Mouse (Mus musculus) midbrain, embryonic 10.5 days (tissue): Measurements from ENCODE around the gene Alyref. TPM values are rescaled to one million over a fixed set of nuclear protein-coding genes. Genes with fewer than 3 reads are reported as not detected.
"Not testable (repeated sequence)": the region's sequence is repeated elsewhere in the genome, so short reads cannot be mapped to it uniquely, and the experiment has no call there.

Source experiments
- DNase-seq: peaks from one replicate; pipeline ENCODE4 v3.0.0-alpha.2; 2017; ENCODE audit warnings: low spot score
- H3K27ac ChIP-seq: fragments of 300-500 bp; sonication (generic); replicated peaks from 2 replicates; pipeline ENCODE4 v1.5.1; 2016; ENCODE audit warnings: mild to moderate bottlenecking
- H3K27me3 ChIP-seq: fragments of 300-500 bp; sonication (generic); 2 replicates; pipeline ENCODE4 v1.6.1; 2016; ENCODE audit warnings: low read depth, mild to moderate bottlenecking; ENCODE audit not compliant: poor library complexity, severe bottlenecking
- H3K36me3 ChIP-seq: fragments of 300-500 bp; sonication (generic); 2 replicates; pipeline ENCODE4 v1.6.1; 2016; ENCODE audit warnings: mild to moderate bottlenecking, moderate library complexity
- H3K4me1 ChIP-seq: fragments of 300-500 bp; sonication (generic); 2 replicates; pipeline ENCODE4 v1.6.1; 2016
- H3K4me3 ChIP-seq: fragments of 300-500 bp; sonication (generic); 2 replicates; pipeline ENCODE4 v1.5.1; 2016; ENCODE audit warnings: mild to moderate bottlenecking, moderate library complexity
- H3K9me3 ChIP-seq: fragments of 300-500 bp; sonication (generic); replicated peaks from 2 replicates; pipeline ENCODE4 v1.6.1; 2016; ENCODE audit warnings: mild to moderate bottlenecking
- WGBS: fragments of 180-500 bp; shearing (Covaris S2); methylation state at CpG from one replicate; pipeline ENCODE4 v1.1.7; 2016; 5-methylcytosine and 5-hydroxymethylcytosine counted together
- polyA plus RNA-seq: library from polyadenylated mRNA; unstranded; fragments of >200 nt; fragmentation: Nextera tagmentation; extraction: Ambion mirVana; gene quantifications from 2 replicates; pipeline ENCODE4 v1.2.1, GENCODE M21; 2016

Alyref gene
- polyA plus RNA-seq, 1 experiment from 2014 or later: 647 TPM

DNA sequence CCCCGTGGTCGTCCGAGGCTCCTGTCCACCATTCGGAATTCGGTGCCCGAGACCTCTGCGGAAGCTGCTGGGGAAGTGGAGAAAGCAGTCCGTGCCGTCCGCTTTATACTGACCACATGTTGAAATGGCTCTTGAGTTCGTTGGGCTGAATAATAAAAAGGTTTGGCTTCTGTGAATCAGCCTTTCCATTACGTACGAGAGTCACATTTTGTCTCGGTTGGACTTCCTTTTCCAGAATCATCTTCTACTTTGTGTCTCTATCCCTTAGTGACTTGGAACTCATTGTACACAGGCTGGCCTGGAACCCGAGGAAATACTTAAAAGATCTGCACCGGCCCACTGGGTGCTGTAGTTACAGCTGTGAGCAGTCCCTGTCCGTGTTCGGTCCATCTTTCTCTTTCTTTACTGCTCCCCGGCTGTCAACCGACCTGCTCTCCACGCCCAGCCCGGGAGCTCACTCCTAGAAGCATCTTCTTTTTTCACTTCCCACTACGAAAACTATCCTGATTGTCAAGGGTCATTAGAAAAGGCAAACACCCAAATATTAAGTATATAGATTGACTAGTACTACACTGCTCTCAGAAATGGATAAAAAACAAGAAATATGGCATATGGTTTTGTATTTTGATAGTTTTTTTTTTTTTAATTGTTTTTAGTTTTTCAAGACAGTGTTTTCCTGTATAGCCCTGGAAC, 24.4 kb downstream of the Alyref start:
- H3K27ac ChIP-seq: peak overlapping the region; percentile 97
- DNase-seq: no peak
- H3K4me3 ChIP-seq: peak overlapping the region; percentile 87
- H3K36me3 ChIP-seq: peaks cover 54% of the 10 kb centered on the region
- H3K9me3 ChIP-seq: no peaks in the 10 kb centered on the region
- H3K4me1 ChIP-seq: peaks cover 34% of the 10 kb centered on the region
- H3K27me3 ChIP-seq: no peaks in the 10 kb centered on the region
- WGBS: 1% methylated on average over 23 of the region's 23 CpGs

DNA sequence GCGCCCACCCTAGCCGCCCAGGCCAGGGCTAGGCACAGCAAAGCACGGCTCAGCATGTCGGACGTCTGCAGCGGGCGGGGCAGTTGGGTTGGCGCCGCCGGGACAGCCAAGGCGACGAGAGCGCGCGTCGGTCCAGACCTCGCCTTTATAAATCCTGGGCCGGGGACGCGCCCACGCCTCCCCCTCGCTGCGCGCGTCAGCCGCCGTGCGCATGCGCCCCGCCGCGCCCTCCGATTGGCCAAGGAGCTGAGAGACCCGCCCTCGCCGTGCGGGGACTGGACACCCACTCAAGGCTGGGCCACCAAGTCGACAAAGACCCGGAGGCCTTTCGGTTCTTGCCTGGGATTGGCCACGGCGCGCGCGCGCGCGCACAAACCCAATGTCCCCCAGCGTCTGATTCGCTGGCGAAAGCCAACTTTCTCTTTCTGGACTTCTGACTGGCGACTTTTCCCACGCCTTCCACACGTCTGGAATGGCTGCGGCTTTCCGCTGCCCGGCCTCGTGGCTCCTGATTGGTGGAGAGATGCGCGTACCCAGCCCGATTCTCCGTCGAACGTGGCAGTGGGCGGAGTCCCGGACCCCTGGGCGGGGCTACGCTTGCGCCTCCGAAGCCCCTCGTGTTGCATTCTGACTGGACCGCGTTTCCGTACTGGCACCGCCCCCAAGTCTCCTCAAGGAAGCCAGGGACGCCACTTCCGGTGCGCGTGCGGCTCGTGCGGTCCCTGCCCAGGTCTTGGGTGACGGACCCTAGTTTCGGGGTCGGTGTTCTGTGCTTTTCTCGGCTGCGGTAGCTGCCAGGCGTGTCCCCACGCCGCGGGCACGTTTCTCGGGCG, 25.2 kb downstream of the Alyref start, which contains the start of gene P4hb:
P4hb (minus strand) TSS at position 502 of the 833 bp plus-strand sequence.
- Histone ChIP-seq H3K4me3 (peak within 1 kb of the TSS; percentile 87), H3K4me1 (peaks cover 26% of the 10 kb centered on the region), H3K36me3 (peaks cover 54% of the 10 kb centered on the region), H3K9me3 (no peaks in the 10 kb centered on the region), H3K27ac (peak within 1 kb of the TSS; percentile 97), H3K27me3 (no peaks in the 10 kb centered on the region)
- WGBS: under 1% methylated on average over 94 of the region's 94 CpGs
- peak; percentile 100 for DNase-seq

DNA sequence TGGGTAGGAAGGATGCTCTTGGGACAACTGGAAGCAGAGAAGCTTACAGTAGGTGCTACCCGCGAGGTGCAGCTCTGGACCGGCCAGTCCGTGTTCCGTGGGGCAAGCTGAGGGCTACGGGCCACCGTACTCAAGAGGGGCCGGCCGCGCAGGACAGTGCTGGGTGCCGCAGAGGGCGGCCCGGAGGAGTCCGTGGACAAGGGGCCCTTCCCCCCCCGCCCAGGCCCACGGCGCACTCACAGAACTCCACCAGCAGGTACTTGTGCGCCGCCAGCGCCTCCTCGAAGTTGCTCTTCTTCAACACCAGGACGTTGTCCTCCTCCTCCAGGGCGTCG, 25.8 kb downstream of the Alyref start:
- no peak for DNase-seq
- Histone ChIP-seq H3K9me3 (no peaks in the 10 kb centered on the region), H3K27ac (peak overlapping the region; percentile 97), H3K4me1 (peaks cover 26% of the 10 kb centered on the region), H3K27me3 (no peaks in the 10 kb centered on the region), H3K4me3 (peak overlapping the region; percentile 87), H3K36me3 (peaks cover 54% of the 10 kb centered on the region)
- WGBS: 0% methylated on average over 24 of the region's 24 CpGs

DNA sequence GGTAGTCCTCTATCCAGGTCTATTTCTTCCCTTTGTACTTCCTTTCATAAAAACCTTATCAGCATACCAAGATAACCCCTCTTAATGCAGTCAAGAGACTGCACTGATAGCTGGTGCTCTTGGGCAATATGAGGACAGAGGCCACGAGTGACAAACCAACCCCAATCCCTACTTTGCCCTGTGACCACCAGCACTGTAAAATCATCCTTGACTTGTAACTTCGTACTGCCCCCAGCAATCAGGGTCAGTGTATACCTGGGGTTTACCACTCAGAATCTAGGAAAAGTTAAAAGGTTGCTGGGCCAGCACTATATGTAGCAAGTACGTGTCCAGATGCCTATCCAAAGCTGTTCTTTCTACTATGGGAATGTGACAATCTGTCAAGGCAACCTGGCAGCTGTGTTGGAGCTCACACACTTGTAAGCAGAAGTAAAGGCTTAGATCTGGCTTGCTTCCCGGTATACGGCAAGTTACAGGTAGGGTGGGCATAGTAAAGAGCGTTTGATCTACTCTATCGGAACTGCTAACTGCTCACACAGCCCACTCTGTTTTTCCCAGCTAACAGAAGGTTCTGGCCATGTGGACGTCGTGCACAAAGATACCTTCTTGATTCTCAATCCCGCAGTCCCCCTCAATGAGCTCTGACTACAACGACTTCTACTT, 26.3 kb downstream of the Alyref start:
- no peaks in the 10 kb centered on the region for H3K27me3 ChIP-seq
- 19% methylated on average over 11 of the region's 11 CpGs for WGBS
- H3K27ac ChIP-seq: peak overlapping the region; percentile 97
- H3K9me3 ChIP-seq: no peaks in the 10 kb centered on the region
- H3K36me3 ChIP-seq: peaks cover 54% of the 10 kb centered on the region
- peak overlapping the region; percentile 87 for H3K4me3 ChIP-seq
- H3K4me1 ChIP-seq: peaks cover 26% of the 10 kb centered on the region
- no peak for DNase-seq

DNA sequence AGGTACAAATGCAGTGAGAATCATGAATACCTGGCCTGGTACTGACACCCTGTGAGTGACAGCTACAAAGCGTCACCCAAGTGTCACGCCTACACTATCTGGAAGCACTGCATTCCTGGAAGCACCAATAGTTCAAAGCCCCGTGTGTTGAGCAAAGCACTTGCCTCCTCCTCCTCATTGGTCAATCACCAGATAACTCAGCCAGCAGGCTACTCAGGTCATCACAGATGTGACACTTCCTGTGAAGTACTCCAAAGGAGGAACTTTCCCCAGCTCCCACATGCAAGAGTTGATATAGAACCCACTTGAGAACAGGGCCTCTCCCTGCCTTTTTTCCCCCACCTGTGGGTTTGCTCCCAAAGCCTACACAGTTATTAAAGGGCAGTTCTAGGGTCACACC, 27.0 kb downstream of the Alyref start:
- Histone ChIP-seq H3K27me3 (no peaks in the 10 kb centered on the region), H3K9me3 (no peaks in the 10 kb centered on the region), H3K36me3 (peaks cover 56% of the 10 kb centered on the region), H3K27ac (no peak overlapping the region), H3K4me1 (peaks cover 26% of the 10 kb centered on the region), H3K4me3 (peak overlapping the region; percentile 87)
- DNase-seq: no peak
- 90% methylated on average over 3 of the region's 3 CpGs for WGBS

DNA sequence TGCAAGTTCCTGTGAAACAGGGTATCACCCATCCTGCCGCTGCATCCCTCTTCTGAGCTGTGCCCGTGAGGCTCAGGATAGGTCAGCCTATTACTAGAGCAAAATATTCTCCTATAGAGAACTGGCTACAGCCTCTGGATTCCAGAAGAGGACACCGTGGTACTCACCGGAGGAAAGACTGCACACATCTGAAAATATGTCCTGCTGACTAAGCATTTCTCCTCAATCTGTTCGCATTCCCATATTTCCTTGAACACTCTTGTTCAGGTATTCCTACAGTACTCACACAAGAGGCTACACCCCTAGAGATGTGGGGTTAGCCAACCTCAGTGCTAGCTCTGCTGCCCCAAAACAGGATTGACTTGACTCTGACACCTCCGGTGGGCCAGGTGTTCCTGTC, 29.8 kb downstream of the Alyref start:
- WGBS: 97% methylated on average over 6 of the region's 6 CpGs
- Histone ChIP-seq H3K27me3 (no peaks in the 10 kb centered on the region), H3K27ac (no peak overlapping the region), H3K36me3 (peaks cover 84% of the 10 kb centered on the region), H3K4me1 (peaks cover 14% of the 10 kb centered on the region), H3K9me3 (no peaks in the 10 kb centered on the region), H3K4me3 (no peak overlapping the region)
- no peak for DNase-seq

DNA sequence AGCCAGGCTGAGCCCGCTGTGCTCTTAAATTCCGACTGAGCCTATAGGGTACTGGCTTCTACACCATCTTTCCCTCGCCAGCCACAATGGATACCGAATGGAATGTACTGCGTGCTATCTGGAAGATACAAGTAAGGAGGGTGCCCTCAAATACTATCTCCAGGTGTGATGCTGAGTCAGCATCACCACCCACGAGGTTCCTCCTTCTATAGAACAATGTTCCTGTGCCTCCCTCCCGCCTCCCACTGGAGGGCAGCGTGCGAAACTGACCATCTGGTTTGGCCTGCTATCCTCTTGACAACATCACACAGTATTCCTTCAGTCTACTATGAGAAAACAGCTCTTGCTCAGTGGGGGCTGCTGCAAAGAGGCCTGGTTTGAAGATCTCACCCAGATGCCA, 33.1 kb downstream of the Alyref start:
- Histone ChIP-seq H3K27me3 (no peaks in the 10 kb centered on the region), H3K4me1 (no peaks in the 10 kb centered on the region), H3K9me3 (no peaks in the 10 kb centered on the region; the same call in 1 of the 2 replicates), H3K4me3 (no peak overlapping the region), H3K27ac (no peak overlapping the region), H3K36me3 (peaks cover 99% of the 10 kb centered on the region)
- DNase-seq: no peak
- 93% methylated on average over 9 of the region's 9 CpGs for WGBS

DNA sequence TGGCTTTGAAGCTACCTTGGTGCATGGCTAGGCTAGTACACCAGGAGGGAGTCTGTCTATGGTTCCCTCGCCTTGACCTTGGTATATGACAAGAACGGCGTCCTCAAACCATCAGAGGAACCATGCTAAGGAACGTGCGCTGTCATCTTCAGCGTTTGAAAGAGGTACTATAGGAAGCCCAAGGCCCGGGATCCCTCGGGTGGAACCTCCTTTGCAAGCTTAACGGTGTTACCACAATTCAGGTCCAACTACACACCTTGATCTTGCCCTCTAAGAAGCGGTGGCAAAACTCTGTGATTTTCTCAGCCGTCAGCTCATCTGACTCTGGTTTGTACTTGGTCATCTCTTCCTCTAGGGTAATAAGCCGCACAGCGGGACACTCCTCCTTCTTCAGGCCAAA, 35.2 kb downstream of the Alyref start:
- WGBS: 95% methylated on average over 13 of the region's 13 CpGs
- Histone ChIP-seq H3K4me1 (no peaks in the 10 kb centered on the region), H3K27me3 (no peaks in the 10 kb centered on the region), H3K27ac (no peak overlapping the region), H3K4me3 (no peak overlapping the region), H3K9me3 (no peaks in the 10 kb centered on the region; the same call in 1 of the 2 replicates), H3K36me3 (peaks cover 95% of the 10 kb centered on the region)
- DNase-seq: no peak

DNA sequence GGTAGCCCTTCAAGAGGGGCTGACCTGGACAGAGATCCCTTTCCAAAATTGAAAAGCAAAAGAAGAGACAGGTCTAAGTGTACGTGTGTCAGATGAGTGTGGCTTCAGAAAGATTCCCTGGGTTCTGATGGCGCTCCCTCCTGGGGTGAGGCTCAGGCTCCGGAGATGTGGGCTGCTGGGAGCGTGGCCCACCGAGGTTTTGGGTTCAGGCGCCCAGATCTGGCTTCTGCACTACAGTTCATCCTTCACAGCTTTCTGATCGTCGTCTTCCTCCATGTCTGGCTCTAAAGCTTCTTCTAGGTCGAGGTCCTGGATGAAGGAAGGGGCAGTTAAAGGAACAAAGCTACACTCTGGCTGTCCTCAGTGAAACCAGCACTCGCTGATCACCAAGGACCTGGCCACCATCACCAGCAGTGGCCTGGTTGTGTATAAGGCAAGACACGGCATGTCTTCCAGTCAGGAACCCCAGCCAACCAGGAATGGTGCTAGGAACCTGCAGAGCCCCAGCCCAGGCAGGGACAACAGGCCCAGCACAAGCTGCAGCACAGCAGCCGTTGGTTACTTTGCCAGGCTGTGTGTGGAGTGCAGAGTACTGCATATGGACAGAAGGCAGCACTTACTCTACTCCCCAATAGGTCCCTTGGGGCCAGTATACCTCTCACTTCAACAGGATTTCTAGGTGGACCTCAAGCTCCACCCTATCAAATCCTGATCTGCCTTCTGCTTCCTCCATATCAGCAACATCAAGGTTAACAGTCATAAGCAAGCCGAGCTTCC, 37.0 kb downstream of the Alyref start:
- no peak for DNase-seq
- WGBS: 93% methylated on average over 13 of the region's 13 CpGs
- no peak overlapping the region for H3K4me3 ChIP-seq
- H3K27me3 ChIP-seq: no peaks in the 10 kb centered on the region
- H3K36me3 ChIP-seq: peaks cover 81% of the 10 kb centered on the region
- H3K27ac ChIP-seq: no peak overlapping the region
- H3K4me1 ChIP-seq: no peaks in the 10 kb centered on the region
- H3K9me3 ChIP-seq: peaks cover 13% of the 10 kb centered on the region; the same call in 1 of the 2 replicates

DNA sequence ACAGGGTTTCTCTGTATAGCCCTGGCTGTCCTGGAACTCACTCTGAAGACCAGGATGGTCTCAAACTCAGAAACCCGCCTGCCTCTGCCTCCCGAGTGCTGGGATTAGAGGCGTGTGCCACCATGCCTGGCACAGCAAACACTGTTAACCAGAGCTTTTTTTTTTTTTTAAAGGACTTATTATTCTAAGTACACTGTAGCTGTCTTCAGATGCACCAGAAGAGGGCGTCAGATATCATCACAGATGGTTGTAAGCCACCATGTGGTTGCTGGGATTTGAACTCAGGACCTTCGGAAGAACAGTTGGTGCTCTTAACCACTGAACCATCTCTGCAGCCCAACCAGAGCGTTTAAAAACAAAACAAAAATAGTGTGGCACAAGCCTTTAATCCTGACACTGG, 39.3 kb downstream of the Alyref start:
- Histone ChIP-seq H3K36me3 (peaks cover 58% of the 10 kb centered on the region), H3K9me3 (peaks cover 13% of the 10 kb centered on the region; the same call in 1 of the 2 replicates)
- H3K4me3 ChIP-seq, H3K27me3 ChIP-seq, H3K27ac ChIP-seq, H3K4me1 ChIP-seq, DNase-seq: not testable (repeated sequence)
- WGBS: 88% methylated on average over 6 of the region's 6 CpGs

DNA sequence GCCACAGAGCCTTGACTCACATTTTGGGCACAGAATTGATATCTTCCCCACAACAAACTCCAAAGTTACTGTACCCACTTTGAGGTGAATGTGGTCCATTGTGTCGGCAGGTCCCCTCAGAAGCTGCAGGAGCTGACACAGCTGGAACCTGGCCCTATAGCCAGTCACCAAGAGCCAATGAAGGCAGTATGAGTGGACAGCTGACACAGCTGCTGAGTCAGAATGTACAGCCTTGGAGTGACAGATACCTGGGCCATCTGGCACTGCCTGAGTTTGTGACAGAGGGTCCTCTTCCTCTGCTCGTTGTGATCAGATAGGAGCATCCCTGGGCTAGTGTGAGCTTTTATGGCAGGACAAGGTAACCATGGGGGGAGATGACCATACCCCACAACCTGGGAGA, 42.9 kb downstream of the Alyref start:
- Histone ChIP-seq H3K4me1 (peaks cover 7% of the 10 kb centered on the region), H3K36me3 (peaks cover 22% of the 10 kb centered on the region), H3K27me3 (no peaks in the 10 kb centered on the region), H3K4me3 (no peak overlapping the region), H3K9me3 (peaks cover 13% of the 10 kb centered on the region; the same call in 1 of the 2 replicates), H3K27ac (no peak overlapping the region)
- no peak for DNase-seq
- 92% methylated on average over 2 of the region's 2 CpGs for WGBS

DNA sequence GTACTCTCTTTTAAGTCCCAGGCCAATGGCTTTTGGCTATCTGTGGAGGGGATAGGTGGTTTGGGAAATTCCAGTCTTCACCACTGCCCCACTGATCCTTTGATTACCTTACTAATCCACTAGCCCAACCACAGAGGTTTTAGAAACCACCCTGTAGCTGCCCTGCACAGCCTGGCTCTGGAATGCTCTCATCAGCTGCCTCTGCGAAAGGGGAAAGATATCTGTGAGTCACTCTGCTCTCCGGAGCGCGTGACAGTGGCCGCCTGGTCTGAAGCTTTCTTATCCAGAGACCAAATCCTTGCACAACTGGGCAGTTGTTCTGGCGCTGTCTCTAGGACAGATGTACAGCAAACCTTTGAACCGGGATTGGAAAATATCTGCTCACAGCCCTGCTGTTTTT, 43.3 kb downstream of the Alyref start:
- WGBS: 82% methylated on average over 7 of the region's 7 CpGs
- Histone ChIP-seq H3K4me1 (peaks cover 11% of the 10 kb centered on the region), H3K9me3 (0 out of 2 replicates have a peak, but pooled peaks cover 13% of the 10 kb centered on the region), H3K36me3 (peaks cover 18% of the 10 kb centered on the region), H3K27ac (no peak overlapping the region), H3K4me3 (no peak overlapping the region), H3K27me3 (no peaks in the 10 kb centered on the region)
- DNase-seq: no peak
